ENCODE assay signal across 8 mouse cellular contexts in genomic region chr10:30842643-30843437, GRCm38 (mm10). TPM values are rescaled to one million over a fixed set of nuclear protein-coding genes. Genes with fewer than 3 reads are reported as not detected.
DNase-seq lines count a peak whose midpoint lies in the region; ATAC-seq and TF ChIP-seq lines count a peak whose summit lies in the region.

Gene Hey2, minus strand, starts transcription at chr10:30842801.

- H3K4me3 ChIP-seq in kidney, embryonic 14.5 days (ENCODE audit: low read length): peak within 1 kb of the TSS; percentile 59
- H3K4me3 ChIP-seq in limb, embryonic 14.5 days (replicated peaks; ENCODE audit: low read length): peak within 1 kb of the TSS; percentile 56
- peak within 1 kb of the TSS; percentile 70 for H3K4me3 ChIP-seq in midbrain, embryonic 16.5 days (ENCODE audit: low read depth, low read length)
- H3K4me3 ChIP-seq in spleen, adult 2 months (ENCODE audit: extremely low read depth, insufficient read depth, insufficient read length): peak within 1 kb of the TSS; percentile 60

- H3K36me3 ChIP-seq in kidney, embryonic 14.5 days (ENCODE audit: control insufficient read depth, insufficient read depth, low read length): no peaks in the 10 kb centered on the region
- H3K36me3 ChIP-seq in limb, embryonic 14.5 days (ENCODE audit: control insufficient read depth, insufficient read depth, low read length): no peaks in the 10 kb centered on the region
- H3K36me3 ChIP-seq in midbrain, embryonic 16.5 days (ENCODE audit: control insufficient read depth, insufficient read depth, low read length): no peaks in the 10 kb centered on the region
- H3K36me3 ChIP-seq in spleen, adult 2 months (ENCODE audit: control insufficient read depth, insufficient read depth, low read length): no peaks in the 10 kb centered on the region

- TF ChIP-seq CTCF in brain, embryonic 14.5 days (IDR thresholded peaks at IDR 0.05; ENCODE audit: borderline replicate concordance, extremely low read depth, insufficient read depth, insufficient read length): no peak
- TF ChIP-seq CTCF in spleen, adult 2 months (IDR thresholded peaks at IDR 0.05; ENCODE audit: extremely low read depth, insufficient read depth, insufficient read length, insufficient replicate concordance): no peak

- no peaks in the 10 kb centered on the region for H3K9me3 ChIP-seq in kidney, embryonic 14.5 days (ENCODE audit: control insufficient read depth, low read length)
- no peaks in the 10 kb centered on the region for H3K9me3 ChIP-seq in limb, embryonic 14.5 days (ENCODE audit: control insufficient read depth, low read length)
- H3K9me3 ChIP-seq in midbrain, embryonic 16.5 days (replicated peaks; ENCODE audit: control insufficient read depth, low read length, poor library complexity, severe bottlenecking): no peaks in the 10 kb centered on the region

- peak within 1 kb of the TSS; percentile 65 for H3K27ac ChIP-seq in kidney, embryonic 14.5 days (ENCODE audit: low read depth, low read length)
- H3K27ac ChIP-seq in limb, embryonic 14.5 days (replicated peaks; ENCODE audit: low read depth, low read length): no peak within 1 kb of the TSS
- H3K27ac ChIP-seq in midbrain, embryonic 16.5 days (ENCODE audit: low read length): peak within 1 kb of the TSS; percentile 10; the same call in 1 of the 2 replicates
- H3K27ac ChIP-seq in spleen, adult 2 months (ENCODE audit: insufficient read depth, low read length): peak within 1 kb of the TSS; percentile 28; the same call in 1 of the 2 replicates

- H3K9ac ChIP-seq in kidney, embryonic 14.5 days (ENCODE audit: low read depth, low read length): peak within 1 kb of the TSS; percentile 44
- H3K9ac ChIP-seq in limb, embryonic 14.5 days (ENCODE audit: low read depth, low read length, severe bottlenecking): peak within 1 kb of the TSS; percentile 34; the same call in 1 of the 2 replicates
- H3K9ac ChIP-seq in midbrain, embryonic 16.5 days (ENCODE audit: low read depth, low read length): peak within 1 kb of the TSS; percentile 62

- TF ChIP-seq POLR2A in brain, embryonic 14.5 days (IDR thresholded peaks at IDR 0.05; ENCODE audit: borderline replicate concordance, extremely low read depth, insufficient read depth, insufficient read length, poor library complexity, severe bottlenecking): peak; percentile 20; the same call in 1 of the 2 replicates
- no peak for TF ChIP-seq POLR2A in limb, embryonic 14.5 days (IDR thresholded peaks at IDR 0.05; ENCODE audit: borderline replicate concordance, extremely low read depth, insufficient read depth, insufficient read length)
- no peak for TF ChIP-seq POLR2A in spleen, adult 2 months (IDR thresholded peaks at IDR 0.05; ENCODE audit: low read depth, low read length)

- ATAC-seq in erythroblast, adult 5-6 weeks (replicated peaks; ENCODE audit: low FRiP score, poor library complexity, severe bottlenecking): peak; percentile 99
- ATAC-seq in kidney, embryonic 14.5 days (ENCODE audit: low FRiP score, low TSS enrichment): peak; percentile 98
- peak; percentile 99 for ATAC-seq in limb, embryonic 14.5 days (ENCODE audit: low FRiP score, low read depth)
- peak; percentile 100 for ATAC-seq in midbrain, embryonic 16.5 days

- peaks cover 4% of the 10 kb centered on the region; the same call in 1 of the 2 replicates for H3K27me3 ChIP-seq in kidney, embryonic 14.5 days (ENCODE audit: control insufficient read depth, insufficient read depth, low read length)
- H3K27me3 ChIP-seq in limb, embryonic 14.5 days (ENCODE audit: control insufficient read depth, insufficient read depth, low read length): peaks cover 42% of the 10 kb centered on the region
- H3K27me3 ChIP-seq in midbrain, embryonic 16.5 days (ENCODE audit: control insufficient read depth, insufficient read depth, low read depth, low read length): peaks cover 25% of the 10 kb centered on the region
- peaks cover 19% of the 10 kb centered on the region for H3K27me3 ChIP-seq in spleen, adult 2 months (ENCODE audit: control insufficient read depth, insufficient read depth, low read length)

- WGBS in kidney, embryonic 14.5 days: under 1% methylated on average over 69 of the region's 70 CpGs
- 2% methylated on average over 68 of the region's 70 CpGs for WGBS in limb, embryonic 14.5 days
- under 1% methylated on average over 70 of the region's 70 CpGs for WGBS in midbrain, embryonic 16.5 days
- WGBS in spleen, adult 2 months: under 1% methylated on average over 70 of the region's 70 CpGs

- peak; percentile 95 for DNase-seq in B cell, adult 2 months
- DNase-seq in brain, embryonic 14.5 days (ENCODE audit: low read depth): peak; percentile 98
- peak; percentile 98 for DNase-seq in heart, adult 9 months (ENCODE audit: low spot score in 2 of 2)
- peak; percentile 94 for DNase-seq in limb, embryonic 14.5 days (ENCODE audit: low spot score)
- DNase-seq in spleen, adult 2 months (ENCODE audit: low read depth in 1 of 2, low spot score in 2 of 2): peak; percentile 73 to 93

- H3K4me2 ChIP-seq in kidney, embryonic 14.5 days (replicated peaks; ENCODE audit: low read depth, low read length): peak within 1 kb of the TSS; percentile 69
- peak within 1 kb of the TSS; percentile 88 for H3K4me2 ChIP-seq in limb, embryonic 14.5 days (replicated peaks; ENCODE audit: low read depth, low read length, severe bottlenecking)
- peak within 1 kb of the TSS; percentile 91 for H3K4me2 ChIP-seq in midbrain, embryonic 16.5 days (ENCODE audit: low read length)

- H3K4me1 ChIP-seq in kidney, embryonic 14.5 days (ENCODE audit: control insufficient read depth, insufficient read depth, low read length): peaks cover 12% of the 10 kb centered on the region; the same call in 1 of the 2 replicates
- peaks cover 12% of the 10 kb centered on the region for H3K4me1 ChIP-seq in limb, embryonic 14.5 days (ENCODE audit: control insufficient read depth, insufficient read depth, low read length)
- peaks cover 18% of the 10 kb centered on the region; the same call in 1 of the 2 replicates for H3K4me1 ChIP-seq in midbrain, embryonic 16.5 days (ENCODE audit: control insufficient read depth, insufficient read depth, low read length)
- peaks cover 8% of the 10 kb centered on the region; the same call in 1 of the 2 replicates for H3K4me1 ChIP-seq in spleen, adult 2 months (ENCODE audit: control insufficient read depth, insufficient read depth, insufficient read length)

RNA-seq across cellular contexts. Expression of gene Hey2, which starts in this region (rescaled TPM):
- 8.5 and 11.2 TPM in 2 replicates for polyA plus RNA-seq in brain, embryonic 14.5 days (2012; rRNA removed)
- not detected in 2 replicates for total RNA-seq in erythroblast, adult 5-6 weeks (2015; ENCODE audit: low replicate concordance)
- not detected in 2 replicates for total RNA-seq in erythroblast, adult 5-6 weeks (2017; ENCODE audit: low replicate concordance)
- polyA plus RNA-seq in kidney, embryonic 14.5 days (2014; fragmentation: Nextera tagmentation; extraction: Ambion mirVana): 4.3 and 7.0 TPM in 2 replicates
- 6.1 and 9.0 TPM in 2 replicates for polyA plus RNA-seq in limb, embryonic 14.5 days (2012; rRNA removed)
- 2.6 and 3.1 TPM in 2 replicates for polyA plus RNA-seq in limb, embryonic 14.5 days (2014; fragmentation: Nextera tagmentation; extraction: Ambion mirVana)
- 3.4 and 4.0 TPM in 2 replicates for polyA plus RNA-seq in midbrain, embryonic 16.5 days (2015; fragmentation: Nextera tagmentation; extraction: Ambion mirVana)
- polyA plus RNA-seq in spleen, adult 2 months (2012; rRNA removed): 2.2 and 2.9 TPM in 2 replicates

Comparison
In these comparisons a context has a peak if more than half of its experiments do, and no peak if none do; other contexts are left out.
1. Peak in ATAC-seq in erythroblast, adult 5-6 weeks; RNA of the gene not detected or under 1 TPM.